Mouse (Mus musculus) limb, embryonic 12.5 days (tissue): ENCODE measurements around the gene Zpbp2. TPM values are rescaled to one million over a fixed set of nuclear protein-coding genes. Genes with fewer than 3 reads are reported as not detected.

ENCODE experiments used
- ATAC-seq: fragments of 200-750 bp; cut with Nextera tagmentation; 2 replicates; pipeline ENCODE4 v1.8.0; 2017; ENCODE audit warnings: low read depth, moderate TSS enrichment; ENCODE audit not compliant: insufficient number of reproducible peaks, insufficient read depth, low FRiP score, low TSS enrichment
- H3K27ac ChIP-seq: fragments of 300-500 bp; sonication (generic); 2 replicates; pipeline ENCODE4 v1.5.1; 2016; ENCODE audit warnings: mild to moderate bottlenecking, moderate library complexity
- H3K27me3 ChIP-seq: fragments of 300-500 bp; sonication (generic); 2 replicates; pipeline ENCODE4 v1.6.1; 2016; ENCODE audit warnings: mild to moderate bottlenecking, moderate library complexity
- H3K36me3 ChIP-seq: fragments of 300-500 bp; sonication (generic); 2 replicates; pipeline ENCODE4 v1.6.1; 2016; ENCODE audit warnings: mild to moderate bottlenecking, moderate library complexity
- H3K4me1 ChIP-seq: fragments of 300-500 bp; sonication (generic); replicated peaks from 2 replicates; pipeline ENCODE4 v1.6.1; 2016
- H3K4me2 ChIP-seq: fragments of 300-500 bp; sonication (generic); 2 replicates; pipeline ENCODE4 v1.6.1; 2016; ENCODE audit warnings: mild to moderate bottlenecking, moderate library complexity
- H3K4me3 ChIP-seq: fragments of 300-500 bp; sonication (generic); replicated peaks from 2 replicates; pipeline ENCODE4 v1.5.1; 2016; ENCODE audit warnings: mild to moderate bottlenecking
- H3K9ac ChIP-seq: fragments of 300-500 bp; sonication (generic); replicated peaks from 2 replicates; pipeline ENCODE4 v1.6.1; 2016; ENCODE audit warnings: mild to moderate bottlenecking, moderate library complexity
- H3K9me3 ChIP-seq: fragments of 300-500 bp; sonication (generic); 2 replicates; pipeline ENCODE4 v1.6.1; 2016; ENCODE audit warnings: mild to moderate bottlenecking, moderate library complexity
- WGBS: fragments of 180-500 bp; shearing (Covaris S2); methylation state at CpG from one replicate; pipeline ENCODE4 v1.1.7; 2016; 5-methylcytosine and 5-hydroxymethylcytosine counted together
- polyA plus RNA-seq: library from polyadenylated mRNA; unstranded; fragments of >200 nt; fragmentation: Nextera tagmentation; extraction: Ambion mirVana; gene quantifications from 2 replicates; pipeline ENCODE4 v1.2.1, GENCODE M21; 2016

Gene Zpbp2
- polyA plus RNA-seq, 1 experiment from 2014 or later = not detected

GRCm38 (mm10) chr11:98560942-98561341, 10.0 kb downstream of the Zpbp2 start:
- Histone ChIP-seq H3K9me3 (no peaks in the 10 kb centered on the region), H3K4me3 (no peak overlapping the region), H3K4me2 (no peak overlapping the region), H3K36me3 (no peaks in the 10 kb centered on the region), H3K27ac (no peak overlapping the region), H3K9ac (no peak overlapping the region), H3K4me1 (0 out of 2 replicates have a peak, but pooled peaks cover 7% of the 10 kb centered on the region), H3K27me3 (peaks cover 6% of the 10 kb centered on the region; the same call in 1 of the 2 replicates)
- no peak for ATAC-seq
- WGBS = 21% methylated on average over 7 of the region's 7 CpGs

- Histone ChIP-seq H3K36me3 (no peaks in the 10 kb centered on the region), H3K27ac (no peak overlapping the region), H3K9ac (no peak overlapping the region), H3K9me3 (no peaks in the 10 kb centered on the region), H3K4me2 (no peak overlapping the region), H3K4me1 (0 out of 2 replicates have a peak, but pooled peaks cover 7% of the 10 kb centered on the region), H3K27me3 (peaks cover 3% of the 10 kb centered on the region; the same call in 1 of the 2 replicates), H3K4me3 (no peak overlapping the region)
- ATAC-seq = no peak
- WGBS = 90% methylated on average over 3 of the region's 3 CpGs
Measured at GRCm38 (mm10) chr11:98563025-98563424, 12.1 kb downstream of the Zpbp2 start.

GRCm38 (mm10) chr11:98563921-98564414, 13.1 kb downstream of the Zpbp2 start:
- H3K9ac ChIP-seq = no peak overlapping the region
- no peak for ATAC-seq
- H3K36me3 ChIP-seq = no peaks in the 10 kb centered on the region
- H3K4me3 ChIP-seq = no peak overlapping the region
- 62% methylated on average over 13 of the region's 13 CpGs for WGBS
- H3K4me1 ChIP-seq = 0 out of 2 replicates have a peak, but pooled peaks cover 7% of the 10 kb centered on the region
- no peak overlapping the region for H3K4me2 ChIP-seq
- H3K27ac ChIP-seq = no peak overlapping the region
- H3K9me3 ChIP-seq = 0 out of 2 replicates have a peak, but pooled peaks cover 2% of the 10 kb centered on the region
- H3K27me3 ChIP-seq = no peaks in the 10 kb centered on the region

- Histone ChIP-seq H3K4me2 (no peak overlapping the region), H3K4me3 (no peak overlapping the region), H3K4me1 (no peaks in the 10 kb centered on the region), H3K9ac (no peak overlapping the region), H3K27ac (no peak overlapping the region), H3K27me3 (no peaks in the 10 kb centered on the region), H3K36me3 (no peaks in the 10 kb centered on the region), H3K9me3 (0 out of 2 replicates have a peak, but pooled peaks cover 2% of the 10 kb centered on the region)
- WGBS = 86% methylated on average over 8 of the region's 8 CpGs
- no peak for ATAC-seq
Measured at GRCm38 (mm10) chr11:98568326-98568725, 17.4 kb downstream of the Zpbp2 start.

- H3K9ac ChIP-seq = no peak overlapping the region
- H3K4me3 ChIP-seq = no peak overlapping the region
- H3K27me3 ChIP-seq = no peaks in the 10 kb centered on the region
- ATAC-seq = no peak
- no peaks in the 10 kb centered on the region for H3K36me3 ChIP-seq
- H3K4me1 ChIP-seq = no peaks in the 10 kb centered on the region
- H3K27ac ChIP-seq = no peak overlapping the region
- 80% methylated on average over 6 of the region's 6 CpGs for WGBS
- H3K4me2 ChIP-seq = no peak overlapping the region
- H3K9me3 ChIP-seq = 0 out of 2 replicates have a peak, but pooled peaks cover 2% of the 10 kb centered on the region
Measured at GRCm38 (mm10) chr11:98569461-98569860, 18.6 kb downstream of the Zpbp2 start.

- ATAC-seq = no peak
- Histone ChIP-seq H3K9ac (no peak overlapping the region), H3K9me3 (no peaks in the 10 kb centered on the region), H3K27ac (no peak overlapping the region), H3K27me3 (no peaks in the 10 kb centered on the region), H3K4me1 (no peaks in the 10 kb centered on the region), H3K4me3 (no peak overlapping the region), H3K36me3 (peaks cover 28% of the 10 kb centered on the region), H3K4me2 (no peak overlapping the region)
- 83% methylated on average over 5 of the region's 5 CpGs for WGBS
Measured at GRCm38 (mm10) chr11:98577776-98578175, 26.9 kb downstream of the Zpbp2 start.

- Histone ChIP-seq H3K27ac (0 out of 2 replicates have a peak overlapping the region, but pooled peaks have one; percentile 7), H3K4me3 (no peak overlapping the region), H3K36me3 (peaks cover 43% of the 10 kb centered on the region), H3K27me3 (no peaks in the 10 kb centered on the region), H3K9ac (no peak overlapping the region), H3K4me2 (no peak overlapping the region), H3K4me1 (peaks cover 9% of the 10 kb centered on the region), H3K9me3 (no peaks in the 10 kb centered on the region)
- 82% methylated on average over 16 of the region's 16 CpGs for WGBS
- no peak for ATAC-seq
Measured at GRCm38 (mm10) chr11:98580301-98581121, 29.6 kb downstream of the Zpbp2 start.

GRCm38 (mm10) chr11:98581286-98582029, 30.6 kb downstream of the Zpbp2 start:
- no peak overlapping the region for H3K27ac ChIP-seq
- ATAC-seq = no peak
- 79% methylated on average over 17 of the region's 17 CpGs for WGBS

GRCm38 (mm10) chr11:98582030-98582388, 31.1 kb downstream of the Zpbp2 start:
- no peak overlapping the region for H3K4me3 ChIP-seq
- H3K36me3 ChIP-seq = peaks cover 43% of the 10 kb centered on the region
- no peak overlapping the region for H3K9ac ChIP-seq
- ATAC-seq = no peak
- H3K27me3 ChIP-seq = no peaks in the 10 kb centered on the region
- 82% methylated on average over 8 of the region's 8 CpGs for WGBS
- H3K4me1 ChIP-seq = peaks cover 17% of the 10 kb centered on the region
- H3K27ac ChIP-seq = 0 out of 2 replicates have a peak overlapping the region, but pooled peaks have one; percentile 0
- no peaks in the 10 kb centered on the region for H3K9me3 ChIP-seq
- no peak overlapping the region for H3K4me2 ChIP-seq

More at GRCm38 (mm10) chr11:98581286-98582029, 30.6 kb downstream of the Zpbp2 start:
- H3K4me1 ChIP-seq = peaks cover 17% of the 10 kb centered on the region
- H3K4me2 ChIP-seq = no peak overlapping the region
- no peak overlapping the region for H3K9ac ChIP-seq
- no peaks in the 10 kb centered on the region for H3K9me3 ChIP-seq
- no peaks in the 10 kb centered on the region for H3K27me3 ChIP-seq
- H3K36me3 ChIP-seq = peaks cover 43% of the 10 kb centered on the region
- no peak overlapping the region for H3K4me3 ChIP-seq

- Histone ChIP-seq H3K9ac (no peak overlapping the region), H3K27me3 (no peaks in the 10 kb centered on the region), H3K4me1 (peaks cover 21% of the 10 kb centered on the region), H3K36me3 (peaks cover 43% of the 10 kb centered on the region), H3K4me3 (no peak overlapping the region), H3K27ac (no peak overlapping the region), H3K4me2 (no peak overlapping the region), H3K9me3 (no peaks in the 10 kb centered on the region)
- ATAC-seq = no peak
- 86% methylated on average over 12 of the region's 12 CpGs for WGBS
Measured at GRCm38 (mm10) chr11:98582551-98583264, 31.8 kb downstream of the Zpbp2 start.

GRCm38 (mm10) chr11:98583265-98583552, 32.3 kb downstream of the Zpbp2 start:
- Histone ChIP-seq H3K27me3 (no peaks in the 10 kb centered on the region), H3K4me2 (no peak overlapping the region), H3K9me3 (no peaks in the 10 kb centered on the region), H3K27ac (no peak overlapping the region), H3K9ac (no peak overlapping the region), H3K4me1 (peaks cover 26% of the 10 kb centered on the region), H3K36me3 (peaks cover 43% of the 10 kb centered on the region), H3K4me3 (no peak overlapping the region)
- no peak for ATAC-seq
- WGBS = 92% methylated on average over 3 of the region's 3 CpGs
